Mouse (Mus musculus) lung, postnatal 36 days (tissue): ENCODE measurements around the gene Ccnt1.

Experiments used
- DNase-seq: peaks from one replicate; pipeline ENCODE4 v3.0.0; 2022; ENCODE audit warnings: mixed read lengths

The Ccnt1 gene

DNA sequence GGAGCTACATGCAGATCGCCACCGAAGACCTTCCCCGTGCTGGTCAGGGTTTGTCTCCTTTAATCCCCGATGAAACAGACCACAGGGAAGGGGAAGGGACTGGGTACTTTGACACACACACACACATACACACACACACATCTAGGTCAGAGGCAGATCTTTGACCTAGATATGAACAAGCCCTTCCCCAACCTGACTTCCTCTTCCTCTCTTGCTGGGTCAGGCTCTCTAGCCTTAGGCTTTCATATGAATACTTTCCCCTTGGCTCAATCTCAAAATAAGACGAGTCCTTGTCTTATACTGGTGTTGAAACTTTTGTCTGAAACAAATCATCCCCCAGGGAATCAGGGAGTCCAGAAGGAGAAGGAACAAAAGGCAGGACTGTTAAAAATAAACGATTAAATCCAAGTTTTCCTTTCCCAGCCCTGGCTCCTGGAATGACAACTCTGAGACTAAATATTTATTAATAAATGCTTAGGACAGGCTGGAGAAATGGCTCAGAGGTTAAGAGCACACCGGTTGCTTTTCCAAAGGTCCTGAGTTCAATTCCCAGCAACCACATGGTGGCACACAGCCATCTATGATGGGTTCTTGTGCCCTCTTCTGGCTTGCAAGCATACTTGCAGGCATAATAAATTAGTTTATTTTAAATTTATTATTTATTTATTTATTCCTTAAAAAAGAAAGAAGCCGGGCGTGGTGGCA is 64.3 kb downstream of the Ccnt1 start:
- DNase-seq = peak; percentile 46

GRCm38 (mm10) chr15:98504514-98504913 is 66.2 kb downstream of the Ccnt1 start:
- DNase-seq = peak; percentile 85

GRCm38 (mm10) chr15:98503317-98503716 is 67.4 kb downstream of the Ccnt1 start:
- DNase-seq = no peak

DNA sequence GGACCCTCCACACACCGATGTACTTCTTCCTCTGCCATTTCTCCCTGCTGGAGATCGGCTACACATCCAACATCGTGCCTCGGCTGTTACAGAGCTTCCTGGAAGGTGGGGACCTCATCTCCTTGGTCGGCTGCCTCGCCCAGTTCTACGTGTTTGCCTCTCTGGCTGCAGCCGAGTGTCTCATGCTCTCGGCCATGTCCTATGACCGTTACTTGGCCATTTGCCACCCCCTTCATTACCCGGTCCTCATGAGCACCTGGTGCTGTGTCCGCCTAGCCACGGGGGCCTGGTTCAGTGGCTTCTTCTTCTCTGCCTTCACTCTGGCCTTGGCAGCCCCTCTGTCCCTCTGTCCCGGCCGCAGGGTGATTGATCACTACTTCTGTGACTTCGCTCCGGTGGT is 73.1 kb downstream of the Ccnt1 start:
- DNase-seq = no peak

DNA sequence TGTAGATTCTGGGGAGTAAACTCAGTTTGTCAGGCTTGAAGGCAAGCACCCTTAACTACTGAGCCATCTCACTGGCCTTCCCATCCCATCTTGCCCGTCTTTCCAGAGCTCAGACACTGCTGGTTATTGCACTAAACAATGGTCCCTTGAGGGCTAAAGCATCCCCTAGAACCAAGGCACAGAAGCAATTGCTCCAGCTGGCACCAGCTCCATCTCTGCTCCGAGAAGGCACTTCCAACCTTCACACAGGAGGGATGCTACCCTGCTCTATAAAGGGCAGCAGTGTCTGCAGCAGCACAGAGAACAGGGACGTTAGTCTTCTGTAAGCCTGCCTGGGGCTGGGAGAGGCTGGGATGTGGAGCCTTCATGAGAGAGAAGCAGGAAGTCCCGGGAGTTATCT is 78.6 kb downstream of the Ccnt1 start, which contains the start of gene Olfr279:
Olfr279 (plus strand) TSS at position 301 of the 400 bp plus-strand sequence.
- no peak for DNase-seq

DNA sequence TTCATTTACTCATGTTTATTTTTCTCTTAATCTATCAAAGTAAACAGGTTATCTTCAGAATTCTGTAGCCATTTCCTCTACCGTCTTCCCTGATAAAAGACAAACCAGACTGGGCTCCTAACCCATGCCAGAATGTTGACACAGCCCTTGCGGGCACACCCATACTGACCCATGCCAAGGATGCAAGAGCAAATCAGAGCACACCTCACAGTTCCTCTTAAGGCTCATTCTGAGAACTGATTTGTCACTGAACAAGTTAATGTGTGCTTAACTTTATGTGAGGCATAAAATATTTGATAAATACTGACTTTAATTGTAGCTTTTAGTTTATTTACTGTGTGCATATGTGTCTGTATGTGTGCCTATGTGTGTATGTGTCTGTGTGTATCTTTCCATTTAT is 79.4 kb downstream of the Ccnt1 start:
- peak; percentile 63 for DNase-seq
